Mouse (Mus musculus) forebrain, embryonic 11.5 days (tissue): ENCODE data around the gene Ackr3. TPM values are rescaled to one million over a fixed set of nuclear protein-coding genes. Genes with fewer than 3 reads are reported as not detected.
A peak's percentile ranks its signal among the peaks of the same experiment; 100 is the strongest.

Experiments used
- ATAC-seq: fragments of 200-750 bp; cut with Nextera tagmentation; replicated peaks from 2 replicates; pipeline ENCODE4 v1.8.0; 2017; ENCODE audit warnings: moderate TSS enrichment; ENCODE audit not compliant: low FRiP score
- DNase-seq: peaks from one replicate; pipeline ENCODE4 v3.0.0-alpha.2; 2017; ENCODE audit warnings: low spot score
- H3K27ac ChIP-seq: fragments of 300-500 bp; sonication (generic); 2 replicates; pipeline ENCODE4 v1.5.1; 2014; ENCODE audit warnings: low read depth, low read length
- H3K27me3 ChIP-seq: fragments of 300-500 bp; sonication (generic); 2 replicates; pipeline ENCODE4 v1.6.1; 2014; ENCODE audit warnings: mild to moderate bottlenecking, low read length, mixed read lengths; ENCODE audit not compliant: control insufficient read depth, insufficient read depth
- H3K36me3 ChIP-seq: fragments of 300-500 bp; sonication (generic); 2 replicates; pipeline ENCODE4 v1.6.1; 2014; ENCODE audit warnings: mild to moderate bottlenecking, low read length, moderate library complexity, mixed read lengths; ENCODE audit not compliant: control insufficient read depth, insufficient read depth
- H3K4me1 ChIP-seq: fragments of 300-500 bp; sonication (generic); replicated peaks from 2 replicates; pipeline ENCODE4 v1.6.1; 2014; ENCODE audit warnings: low read length, mixed read lengths; ENCODE audit not compliant: control insufficient read depth, insufficient read depth
- H3K4me2 ChIP-seq: fragments of 300-500 bp; sonication (generic); 2 replicates; pipeline ENCODE4 v1.6.1; 2014; ENCODE audit warnings: low read depth, mild to moderate bottlenecking, low read length, moderate library complexity, mixed read lengths; ENCODE audit not compliant: severe bottlenecking
- H3K4me3 ChIP-seq: fragments of 300-500 bp; sonication (generic); 2 replicates; pipeline ENCODE4 v1.5.1; 2014; ENCODE audit warnings: low read depth, low read length
- H3K9ac ChIP-seq: fragments of 300-500 bp; sonication (generic); 2 replicates; pipeline ENCODE4 v1.6.1; 2014; ENCODE audit warnings: low read length
- H3K9me3 ChIP-seq: fragments of 300-500 bp; sonication (generic); 2 replicates; pipeline ENCODE4 v1.6.1; 2016; ENCODE audit warnings: low read length, mixed read lengths; ENCODE audit not compliant: control insufficient read depth
- WGBS: fragments of 180-500 bp; shearing (Covaris S2); extraction: QIAGEN DNeasy Blood & Tissue Kit; methylation state at CpG from one replicate; pipeline ENCODE4 v1.1.7; 2014; 5-methylcytosine and 5-hydroxymethylcytosine counted together
- polyA plus RNA-seq: library from polyadenylated mRNA; unstranded; fragments of >200 nt; fragmentation: Nextera tagmentation; extraction: Ambion mirVana; gene quantifications from 2 replicates; pipeline ENCODE4 v1.2.1, GENCODE M21; 2014

The Ackr3 gene
- polyA plus RNA-seq, 1 experiment from 2014 or later = 31.2 TPM

GRCm38 (mm10) chr1:90189046-90189445 lies 14.7 kb upstream of the Ackr3 start:
- peaks cover 13% of the 10 kb centered on the region; the same call in 1 of the 2 replicates for H3K4me1 ChIP-seq
- ATAC-seq (peak; percentile 55; the same call in 1 of the 2 replicates), DNase-seq (no peak)
- H3K36me3 ChIP-seq = no peaks in the 10 kb centered on the region
- no peaks in the 10 kb centered on the region for H3K9me3 ChIP-seq
- WGBS = 45% methylated on average over 6 of the region's 6 CpGs
- H3K27me3 ChIP-seq = no peaks in the 10 kb centered on the region
- no peak overlapping the region for H3K9ac ChIP-seq
- peak overlapping the region; percentile 46; the same call in 1 of the 2 replicates for H3K27ac ChIP-seq
- no peak overlapping the region for H3K4me2 ChIP-seq
- H3K4me3 ChIP-seq = no peak overlapping the region

GRCm38 (mm10) chr1:90201246-90201645 lies 2.5 kb upstream of the Ackr3 start:
- no peak overlapping the region for H3K9ac ChIP-seq
- H3K4me2 ChIP-seq = no peak overlapping the region
- H3K9me3 ChIP-seq = no peaks in the 10 kb centered on the region; the same call in 1 of the 2 replicates
- no peak overlapping the region for H3K4me3 ChIP-seq
- H3K36me3 ChIP-seq = no peaks in the 10 kb centered on the region
- no peak for DNase-seq
- H3K27ac ChIP-seq = no peak overlapping the region
- peaks cover 3% of the 10 kb centered on the region; the same call in 1 of the 2 replicates for H3K27me3 ChIP-seq
- no peak for ATAC-seq
- 89% methylated on average over 5 of the region's 5 CpGs for WGBS
- peaks cover 19% of the 10 kb centered on the region for H3K4me1 ChIP-seq

- H3K36me3 ChIP-seq = no peaks in the 10 kb centered on the region
- no peaks in the 10 kb centered on the region; the same call in 1 of the 2 replicates for H3K9me3 ChIP-seq
- no peak overlapping the region for H3K4me3 ChIP-seq
- H3K4me2 ChIP-seq = no peak overlapping the region
- no peak for ATAC-seq
- no peak overlapping the region for H3K9ac ChIP-seq
- 68% methylated on average over 2 of the region's 2 CpGs for WGBS
- DNase-seq = no peak
- peaks cover 22% of the 10 kb centered on the region for H3K4me1 ChIP-seq
- peaks cover 3% of the 10 kb centered on the region; the same call in 1 of the 2 replicates for H3K27me3 ChIP-seq
- H3K27ac ChIP-seq = no peak overlapping the region
Observed at GRCm38 (mm10) chr1:90201655-90202054, 2.1 kb upstream of the Ackr3 start.

GRCm38 (mm10) chr1:90202207-90202978 lies 1.4 kb upstream of the Ackr3 start:
- Histone ChIP-seq H3K4me3 (no peak overlapping the region), H3K9me3 (no peaks in the 10 kb centered on the region; the same call in 1 of the 2 replicates), H3K27me3 (peaks cover 3% of the 10 kb centered on the region; the same call in 1 of the 2 replicates), H3K4me2 (peak overlapping the region; percentile 22; the same call in 1 of the 2 replicates), H3K4me1 (peaks cover 29% of the 10 kb centered on the region), H3K9ac (peak overlapping the region; percentile 30; the same call in 1 of the 2 replicates), H3K27ac (no peak overlapping the region), H3K36me3 (no peaks in the 10 kb centered on the region)
- peak; percentile 78 for DNase-seq
- 2% methylated on average over 23 of the region's 23 CpGs for WGBS
- ATAC-seq = peak; percentile 36

GRCm38 (mm10) chr1:90203341-90203740 lies 439 bp upstream of the Ackr3 start:
- no peaks in the 10 kb centered on the region for H3K9me3 ChIP-seq
- peaks cover 3% of the 10 kb centered on the region; the same call in 1 of the 2 replicates for H3K27me3 ChIP-seq
- no peak for DNase-seq
- no peak for ATAC-seq
- peak overlapping the region; percentile 64 for H3K4me2 ChIP-seq
- 5% methylated on average over 11 of the region's 11 CpGs for WGBS
- H3K27ac ChIP-seq = no peak overlapping the region
- H3K9ac ChIP-seq = peak overlapping the region; percentile 12; the same call in 1 of the 2 replicates
- H3K36me3 ChIP-seq = no peaks in the 10 kb centered on the region
- H3K4me3 ChIP-seq = peak overlapping the region; percentile 64; the same call in 1 of the 2 replicates
- H3K4me1 ChIP-seq = peaks cover 36% of the 10 kb centered on the region

GRCm38 (mm10) chr1:90204821-90205220 lies 1.0 kb downstream of the Ackr3 start:
- H3K9me3 ChIP-seq = no peaks in the 10 kb centered on the region
- H3K4me2 ChIP-seq = peak overlapping the region; percentile 64
- DNase-seq (no peak), ATAC-seq (no peak)
- 15% methylated on average over 1 of the region's 1 CpGs for WGBS
- peaks cover 40% of the 10 kb centered on the region for H3K4me1 ChIP-seq
- H3K27ac ChIP-seq = peak overlapping the region; percentile 86
- peak overlapping the region; percentile 81 for H3K9ac ChIP-seq
- H3K36me3 ChIP-seq = no peaks in the 10 kb centered on the region
- peaks cover 3% of the 10 kb centered on the region; the same call in 1 of the 2 replicates for H3K27me3 ChIP-seq
- H3K4me3 ChIP-seq = peak overlapping the region; percentile 64

GRCm38 (mm10) chr1:90205223-90205622 lies 1.4 kb downstream of the Ackr3 start:
- peak; percentile 57 for ATAC-seq
- WGBS = 3% methylated on average over 6 of the region's 6 CpGs
- peak; percentile 78 for DNase-seq

GRCm38 (mm10) chr1:90206684-90207083 lies 2.9 kb downstream of the Ackr3 start:
- H3K4me2 ChIP-seq = peak overlapping the region; percentile 64
- peaks cover 3% of the 10 kb centered on the region; the same call in 1 of the 2 replicates for H3K27me3 ChIP-seq
- ATAC-seq (no peak), DNase-seq (no peak)
- peak overlapping the region; percentile 81 for H3K9ac ChIP-seq
- H3K36me3 ChIP-seq = no peaks in the 10 kb centered on the region
- H3K27ac ChIP-seq = 0 out of 2 replicates have a peak overlapping the region, but pooled peaks have one; percentile 25
- WGBS = 67% methylated on average over 3 of the region's 3 CpGs
- peak overlapping the region; percentile 64 for H3K4me3 ChIP-seq
- H3K4me1 ChIP-seq = peaks cover 45% of the 10 kb centered on the region
- H3K9me3 ChIP-seq = no peaks in the 10 kb centered on the region

More at GRCm38 (mm10) chr1:90205223-90205622, 1.4 kb downstream of the Ackr3 start:
- H3K9ac ChIP-seq = peak overlapping the region; percentile 81
- H3K4me3 ChIP-seq = peak overlapping the region; percentile 64
- peaks cover 3% of the 10 kb centered on the region; the same call in 1 of the 2 replicates for H3K27me3 ChIP-seq
- peaks cover 40% of the 10 kb centered on the region for H3K4me1 ChIP-seq
- no peaks in the 10 kb centered on the region for H3K36me3 ChIP-seq
- H3K4me2 ChIP-seq = peak overlapping the region; percentile 64
- no peaks in the 10 kb centered on the region for H3K9me3 ChIP-seq
- H3K27ac ChIP-seq = peak overlapping the region; percentile 86
